8 mouse cellular contexts compared by ENCODE assay signal in genomic region chr17:71486231-71486851, GRCm38 (mm10). TPM values are rescaled to one million over a fixed set of nuclear protein-coding genes. Genes with fewer than 3 reads are reported as not detected.
A peak's percentile ranks its signal among the peaks of the same experiment; 100 is the strongest.
DNase-seq lines count a peak whose midpoint lies in the region; ATAC-seq lines count a peak whose summit lies in the region.

No protein-coding gene starts in this region.

- H3K9ac ChIP-seq in limb, embryonic 15.5 days = no peak overlapping the region
- H3K9ac ChIP-seq in neural tube, embryonic 15.5 days (replicated peaks) = no peak overlapping the region

- no peaks in the 10 kb centered on the region for H3K9me3 ChIP-seq in limb, embryonic 15.5 days
- no peaks in the 10 kb centered on the region for H3K9me3 ChIP-seq in neural tube, embryonic 15.5 days (replicated peaks)

- H3K36me3 ChIP-seq in limb, embryonic 15.5 days = no peaks in the 10 kb centered on the region
- no peaks in the 10 kb centered on the region for H3K36me3 ChIP-seq in neural tube, embryonic 15.5 days

- peak overlapping the region; percentile 76 for H3K27ac ChIP-seq in limb, embryonic 15.5 days
- H3K27ac ChIP-seq in neural tube, embryonic 15.5 days (replicated peaks) = 0 out of 2 replicates have a peak overlapping the region, but pooled peaks have one; percentile 6

- peaks cover 14% of the 10 kb centered on the region for H3K4me1 ChIP-seq in limb, embryonic 15.5 days
- H3K4me1 ChIP-seq in neural tube, embryonic 15.5 days = 0 out of 2 replicates have a peak, but pooled peaks cover 3% of the 10 kb centered on the region

- DNase-seq in heart, postnatal 10 days = peak; percentile 22 to 25
- DNase-seq in frontal cortex, postnatal 36 days (ENCODE audit: low spot score in 2 of 2) = no peak
- DNase-seq in layer of hippocampus, postnatal 36 days = no peak
- no peak for DNase-seq in left cerebral cortex, postnatal 14 days (ENCODE audit: low spot score in 2 of 2)

- intact Hi-C loops in heart, postnatal 10 days (cut with DNase I) = no loop called here
- intact Hi-C loops in left cerebral cortex, postnatal 14 days (cut with DNase I) = no loop called here

- no peaks in the 10 kb centered on the region for H3K27me3 ChIP-seq in limb, embryonic 15.5 days
- H3K27me3 ChIP-seq in neural tube, embryonic 15.5 days (replicated peaks) = no peaks in the 10 kb centered on the region

- WGBS in limb, embryonic 15.5 days = 7% methylated on average over 8 of the region's 8 CpGs
- 22% methylated on average over 8 of the region's 8 CpGs for WGBS in neural tube, embryonic 15.5 days

- peak overlapping the region; percentile 19 for H3K4me3 ChIP-seq in limb, embryonic 15.5 days
- no peak overlapping the region for H3K4me3 ChIP-seq in neural tube, embryonic 15.5 days (replicated peaks)

- H3K4me2 ChIP-seq in limb, embryonic 15.5 days = peak overlapping the region; percentile 34
- peak overlapping the region; percentile 26 for H3K4me2 ChIP-seq in neural tube, embryonic 15.5 days

- ATAC-seq in CD4-positive, CD25-positive, alpha-beta regulatory T cell, adult 4 months = peak; percentile 66
- peak; percentile 62 for ATAC-seq in activated CD4-positive, CD25-positive, alpha-beta regulatory T cell, adult 4 months
- no peak for ATAC-seq in limb, embryonic 15.5 days (ENCODE audit: insufficient number of reproducible peaks, low FRiP score, low TSS enrichment, low read depth)
- ATAC-seq in neural tube, embryonic 15.5 days (ENCODE audit: low FRiP score) = no peak

RNA-seq across cellular contexts. Expression of gene Smchd1, which starts 11.2 kb away (rescaled TPM):
- 10 to 100 TPM; 84.5 TPM for polyA plus RNA-seq in CD4-positive, CD25-positive, alpha-beta regulatory T cell, adult 4 months (2017; shearing (Covaris generic))
- polyA plus RNA-seq in activated CD4-positive, CD25-positive, alpha-beta regulatory T cell, adult 4 months (2017; shearing (Covaris generic)) = 10 to 100 TPM; 77.1 to 98.8 TPM
- 10 to 100 TPM; 28.4 to 28.5 TPM for total RNA-seq in heart, postnatal 10 days (2021)
- polyA plus RNA-seq in limb, embryonic 15.5 days (2015; fragmentation: Nextera tagmentation; extraction: Ambion mirVana) = 50.8 and 53.3 TPM in 2 replicates
- 42.4 and 45.8 TPM in 2 replicates for polyA plus RNA-seq in neural tube, embryonic 15.5 days (2015; fragmentation: Nextera tagmentation; extraction: Ambion mirVana)
- total RNA-seq in layer of hippocampus, postnatal 36 days (2021) = 10 to 100 TPM; 32.0 to 39.4 TPM
- 10 to 100 TPM; 27.3 to 28.5 TPM for total RNA-seq in left cerebral cortex, postnatal 14 days (2021)

RNA-seq across cellular contexts. Expression of gene Gm4707, which starts 26.6 kb away (rescaled TPM):
- polyA plus RNA-seq in CD4-positive, CD25-positive, alpha-beta regulatory T cell, adult 4 months (2017; shearing (Covaris generic)) = 10 to 100 TPM; 21.3 to 24.8 TPM
- polyA plus RNA-seq in activated CD4-positive, CD25-positive, alpha-beta regulatory T cell, adult 4 months (2017; shearing (Covaris generic)) = 10 to 100 TPM; 17.1 to 19.9 TPM
- total RNA-seq in heart, postnatal 10 days (2021) = 1 to 10 TPM; 1.1 to 2.0 TPM
- polyA plus RNA-seq in limb, embryonic 15.5 days (2015; fragmentation: Nextera tagmentation; extraction: Ambion mirVana) = 2.3 and 2.7 TPM in 2 replicates
- polyA plus RNA-seq in neural tube, embryonic 15.5 days (2015; fragmentation: Nextera tagmentation; extraction: Ambion mirVana) = 2.3 and 2.6 TPM in 2 replicates
- total RNA-seq in layer of hippocampus, postnatal 36 days (2021) = 1 to 10 TPM; 2.6 to 4.1 TPM
- 1 to 10 TPM; 1.3 to 2.0 TPM for total RNA-seq in left cerebral cortex, postnatal 14 days (2021)

RNA-seq across cellular contexts. Expression of gene Ndc80, which starts 40.3 kb away (rescaled TPM):
- polyA plus RNA-seq in CD4-positive, CD25-positive, alpha-beta regulatory T cell, adult 4 months (2017; shearing (Covaris generic)) = 10 to 100 TPM; 11.1 to 20.0 TPM
- polyA plus RNA-seq in activated CD4-positive, CD25-positive, alpha-beta regulatory T cell, adult 4 months (2017; shearing (Covaris generic)) = 10 to 100 TPM; 23.7 to 24.7 TPM
- 1 to 10 TPM; 8.3 to 9.1 TPM for total RNA-seq in heart, postnatal 10 days (2021)
- polyA plus RNA-seq in limb, embryonic 15.5 days (2015; fragmentation: Nextera tagmentation; extraction: Ambion mirVana) = 36.7 and 38.8 TPM in 2 replicates
- 5.9 and 15.7 TPM in 2 replicates for polyA plus RNA-seq in neural tube, embryonic 15.5 days (2015; fragmentation: Nextera tagmentation; extraction: Ambion mirVana)
- total RNA-seq in layer of hippocampus, postnatal 36 days (2021) = under 1 TPM; 0.53 to 0.55 TPM
- 1 to 10 TPM; 1.0 to 1.3 TPM for total RNA-seq in left cerebral cortex, postnatal 14 days (2021)

Comparison
In these comparisons a context has a peak if more than half of its experiments do, and no peak if none do; other contexts are left out.
1. ATAC-seq: peak in CD4-positive, CD25-positive, alpha-beta regulatory T cell, adult 4 months (single experiment) and activated CD4-positive, CD25-positive, alpha-beta regulatory T cell, adult 4 months (single experiment); none in limb, embryonic 15.5 days (single experiment) and neural tube, embryonic 15.5 days (single experiment).
2. DNase-seq: peak in heart, postnatal 10 days (2 of 2); none in frontal cortex, postnatal 36 days (0 of 2), layer of hippocampus, postnatal 36 days (0 of 2) and left cerebral cortex, postnatal 14 days (0 of 2).